Mouse (Mus musculus) right cerebral cortex, postnatal 36 days (tissue): ENCODE data around the gene Ccdc107.
"Not testable (repeated sequence)": the region's sequence is repeated elsewhere in the genome, so short reads cannot be mapped to it uniquely, and the experiment has no call there.

Experiments used
- DNase-seq, 2 experiments: peaks; one replicate each; pipeline ENCODE4 v3.0.0; 2022; ENCODE audit warnings: low spot score in 2 of 2, mixed read lengths in 1 of 2

Gene Ccdc107

DNA sequence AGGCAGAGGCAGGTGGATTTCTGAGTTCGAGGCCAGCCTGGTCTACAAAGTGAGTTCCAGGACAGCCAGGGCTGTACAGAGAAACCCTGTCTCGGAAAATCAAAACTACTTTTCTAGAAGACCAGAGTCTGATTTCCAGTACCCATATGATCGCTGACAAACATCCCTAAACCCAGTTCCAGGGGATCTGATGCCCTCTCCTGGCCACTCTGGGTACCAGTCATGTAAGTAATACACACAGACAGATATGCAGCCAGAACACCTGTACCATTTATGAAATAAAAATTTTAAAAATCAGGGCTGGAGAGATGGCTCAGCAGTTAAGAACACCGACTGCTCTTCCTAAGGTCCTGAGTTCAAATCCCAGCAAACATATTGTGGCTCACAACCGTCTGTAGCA is 7.0 kb upstream of the Ccdc107 start:
- DNase-seq: not testable (repeated sequence)

DNA sequence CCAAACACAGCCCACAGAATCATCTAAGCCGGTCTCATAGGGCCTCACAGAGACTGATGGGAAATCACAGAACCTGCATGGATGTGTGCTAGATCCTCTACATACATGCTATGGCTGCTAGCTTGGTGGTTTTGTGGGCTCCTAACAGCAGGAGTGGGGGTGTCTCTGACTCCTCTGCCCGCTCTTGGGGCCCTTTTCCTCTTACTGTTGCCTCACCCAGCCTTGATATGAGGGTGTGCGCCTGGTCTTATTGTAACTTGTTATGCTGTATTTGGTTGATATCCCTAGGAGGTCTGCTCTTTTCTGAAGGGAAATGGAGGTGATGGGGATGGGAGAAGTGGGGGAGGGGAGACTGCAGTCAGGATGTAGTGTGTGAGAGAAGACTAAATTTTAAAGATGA is 3.1 kb upstream of the Ccdc107 start:
- no peak for DNase-seq

DNA sequence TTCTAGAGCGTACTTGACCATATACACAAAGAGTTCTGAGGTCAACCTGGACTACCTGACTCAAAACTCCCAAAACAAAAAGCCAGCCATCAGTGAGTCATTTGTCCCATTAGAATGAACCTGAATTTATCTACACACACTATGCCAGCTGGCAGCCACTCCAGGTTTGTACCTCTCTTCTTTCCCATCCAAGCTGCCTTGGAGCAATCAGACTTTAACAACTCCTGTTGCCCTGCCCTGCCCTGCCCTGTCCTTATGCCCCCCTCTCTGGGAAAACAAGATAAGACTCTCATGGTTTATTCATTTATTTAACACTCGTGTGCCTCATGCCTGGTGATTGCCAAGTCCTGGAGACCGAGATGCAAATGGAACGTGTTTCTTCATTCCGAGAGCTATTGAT is 1.9 kb upstream of the Ccdc107 start:
- DNase-seq: no peak

DNA sequence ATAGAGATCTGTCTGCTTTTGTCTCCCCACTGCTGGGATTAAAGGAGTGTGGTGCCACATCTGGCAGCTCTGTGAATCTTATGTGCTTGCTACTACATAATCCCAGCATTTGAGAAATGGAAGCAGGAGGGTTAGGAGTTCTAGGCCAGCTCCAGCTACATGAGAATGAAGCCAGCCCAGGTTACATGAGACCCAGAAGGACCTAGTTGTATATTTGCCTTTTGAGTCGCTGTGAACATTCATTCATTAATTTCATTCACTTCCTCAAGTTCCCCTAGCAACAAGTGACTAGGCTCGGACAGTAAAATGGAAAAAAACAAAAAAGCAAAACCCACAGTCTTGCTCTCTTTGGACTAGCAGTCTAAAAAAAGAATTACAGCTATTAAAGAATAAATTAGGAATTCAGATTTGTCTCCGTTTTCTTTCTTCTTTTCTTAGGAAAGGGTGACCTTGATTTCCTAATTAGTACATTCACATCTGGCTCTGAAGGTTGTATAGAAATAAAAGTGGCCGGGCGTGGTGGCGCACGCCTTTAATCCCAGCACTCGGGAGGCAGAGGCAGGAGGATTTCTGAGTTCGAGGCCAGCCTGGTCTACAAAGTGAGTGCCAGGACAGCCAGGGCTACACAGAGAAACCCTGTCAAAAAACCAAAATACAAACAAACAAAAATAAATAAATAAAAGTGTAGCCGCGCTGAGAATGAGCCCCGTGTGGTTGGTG is 439 bp upstream of the Ccdc107 start:
- no peak for DNase-seq

DNA sequence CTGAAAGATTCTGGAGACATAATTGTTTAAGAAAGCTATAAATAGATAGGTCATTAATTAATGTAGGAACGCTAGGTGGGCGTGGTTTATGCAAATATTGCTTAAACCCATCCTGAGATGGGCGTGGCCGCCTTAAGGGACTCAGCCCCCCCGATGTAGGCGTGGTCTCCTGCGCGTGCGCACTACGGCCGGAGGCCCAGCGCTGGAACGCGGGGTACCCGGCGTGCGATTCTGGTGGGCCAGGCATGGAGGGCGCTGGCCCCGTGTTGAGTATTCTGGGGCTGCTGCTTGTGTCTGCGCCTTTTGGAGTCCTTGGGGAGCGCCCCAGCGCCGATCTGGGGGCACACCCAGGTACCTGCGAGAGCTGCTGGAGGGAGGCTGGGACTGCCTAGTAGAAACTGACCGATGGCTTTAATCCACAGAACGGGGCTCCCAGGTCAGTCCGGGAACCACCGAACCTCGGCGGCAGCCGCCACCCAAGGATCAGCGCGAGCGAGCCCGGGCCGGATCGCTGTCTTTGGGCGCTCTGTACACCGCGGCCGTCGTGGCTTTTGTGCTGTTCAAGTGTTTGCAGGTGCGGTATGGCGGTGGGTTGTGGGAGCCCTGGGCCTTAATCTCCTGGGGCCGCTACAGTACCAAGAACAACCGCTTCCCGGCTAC is 616 bp downstream of the Ccdc107 start:
- DNase-seq: peak; percentile 93 to 94

DNA sequence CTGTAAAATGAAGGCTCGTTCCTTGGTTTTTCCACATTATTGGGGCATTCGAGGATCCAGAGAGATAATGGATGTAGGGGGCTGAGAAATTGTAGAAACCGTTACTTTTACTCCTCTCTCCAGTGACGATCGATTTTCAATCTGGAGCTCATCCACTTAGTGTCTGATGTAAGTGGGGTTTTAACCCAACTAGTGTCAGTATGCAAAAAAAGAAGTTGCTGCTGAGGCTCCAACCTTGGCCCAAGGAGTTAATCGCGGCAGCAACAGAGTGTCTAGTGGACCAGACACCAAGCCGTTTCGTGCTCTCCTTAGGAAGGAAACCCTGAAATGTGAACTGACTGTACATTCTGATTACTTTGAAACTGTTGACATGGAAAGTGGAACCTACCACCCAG is 1.1 kb downstream of the Ccdc107 start:
- DNase-seq: no peak

DNA sequence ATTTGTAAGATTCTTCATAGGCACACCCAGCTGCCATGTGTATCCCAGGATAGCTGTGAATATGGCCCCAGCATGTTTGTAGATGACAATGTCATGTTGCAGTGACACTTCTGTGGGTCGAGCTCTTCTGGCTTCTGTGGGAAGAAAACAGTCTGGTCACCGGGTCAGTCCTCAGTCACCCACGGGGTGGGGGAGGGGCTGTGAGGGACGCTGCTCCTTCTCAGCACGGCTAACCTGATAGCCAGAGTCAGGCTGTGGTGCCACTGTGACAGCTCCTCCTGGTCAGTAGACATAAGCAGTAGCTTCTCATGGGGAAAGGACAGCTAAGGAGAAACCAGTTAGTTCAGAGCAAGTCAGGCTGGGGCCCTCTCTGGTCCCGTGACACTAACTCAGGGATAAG is 3.9 kb downstream of the Ccdc107 start:
- DNase-seq: no peak

DNA sequence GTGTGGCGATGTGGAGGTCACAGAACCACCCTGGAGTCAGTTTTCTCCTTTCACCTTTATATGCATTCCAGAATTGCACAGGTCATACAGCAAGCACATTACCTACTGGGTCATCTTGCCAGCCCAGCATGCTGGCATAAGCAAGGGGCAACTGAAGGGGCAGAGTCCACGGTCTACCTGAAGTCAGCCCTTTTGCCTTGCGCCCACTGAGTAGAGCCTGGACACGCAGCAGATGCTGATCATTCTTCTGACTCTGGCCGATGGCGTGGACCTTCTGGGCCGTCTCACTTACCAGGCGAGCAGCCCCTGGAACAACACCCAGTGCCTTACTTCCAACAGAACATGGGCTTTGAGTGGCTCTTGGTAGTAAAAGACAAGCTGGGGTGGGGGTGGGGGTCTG is 4.7 kb downstream of the Ccdc107 start:
- DNase-seq: no peak

DNA sequence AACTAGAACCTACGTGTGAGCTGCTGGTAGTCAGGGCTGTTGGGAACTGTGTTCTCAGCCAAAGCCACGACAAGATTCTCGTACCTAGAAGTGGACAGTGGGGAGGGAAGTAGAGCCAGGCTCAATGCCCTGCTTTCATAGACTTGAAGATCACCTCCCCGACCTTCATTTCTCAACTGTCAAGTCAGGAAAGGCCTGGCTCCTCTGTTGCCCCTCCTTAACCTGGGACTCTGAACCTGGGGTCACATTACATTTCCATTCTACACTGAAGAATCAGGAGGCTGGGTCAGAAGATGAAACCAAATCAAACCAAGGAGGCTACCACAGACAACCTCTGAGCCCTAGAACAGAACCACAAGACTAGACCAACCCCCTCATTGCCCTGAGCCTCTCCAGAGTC is 5.2 kb downstream of the Ccdc107 start:
- no peak for DNase-seq

DNA sequence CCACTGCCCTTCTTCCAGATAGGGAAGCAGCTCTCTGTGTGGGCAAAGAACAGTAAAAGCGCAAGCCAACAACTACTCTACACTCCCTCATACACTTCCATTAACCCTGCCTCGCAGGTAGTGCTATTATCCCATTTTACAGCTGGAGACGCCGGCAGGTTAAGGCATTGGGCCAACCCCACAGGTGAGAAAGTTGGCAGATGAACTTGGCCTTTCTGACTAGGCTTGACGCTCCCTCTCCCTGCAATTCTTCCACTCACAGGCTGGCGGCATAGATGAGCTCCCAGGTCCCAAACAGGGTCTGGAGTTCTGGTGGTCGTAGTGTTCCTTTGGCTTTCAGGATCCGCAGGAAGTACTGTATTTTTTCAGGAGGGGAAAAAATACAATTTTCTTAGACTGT is 6.3 kb downstream of the Ccdc107 start:
- no peak for DNase-seq

DNA sequence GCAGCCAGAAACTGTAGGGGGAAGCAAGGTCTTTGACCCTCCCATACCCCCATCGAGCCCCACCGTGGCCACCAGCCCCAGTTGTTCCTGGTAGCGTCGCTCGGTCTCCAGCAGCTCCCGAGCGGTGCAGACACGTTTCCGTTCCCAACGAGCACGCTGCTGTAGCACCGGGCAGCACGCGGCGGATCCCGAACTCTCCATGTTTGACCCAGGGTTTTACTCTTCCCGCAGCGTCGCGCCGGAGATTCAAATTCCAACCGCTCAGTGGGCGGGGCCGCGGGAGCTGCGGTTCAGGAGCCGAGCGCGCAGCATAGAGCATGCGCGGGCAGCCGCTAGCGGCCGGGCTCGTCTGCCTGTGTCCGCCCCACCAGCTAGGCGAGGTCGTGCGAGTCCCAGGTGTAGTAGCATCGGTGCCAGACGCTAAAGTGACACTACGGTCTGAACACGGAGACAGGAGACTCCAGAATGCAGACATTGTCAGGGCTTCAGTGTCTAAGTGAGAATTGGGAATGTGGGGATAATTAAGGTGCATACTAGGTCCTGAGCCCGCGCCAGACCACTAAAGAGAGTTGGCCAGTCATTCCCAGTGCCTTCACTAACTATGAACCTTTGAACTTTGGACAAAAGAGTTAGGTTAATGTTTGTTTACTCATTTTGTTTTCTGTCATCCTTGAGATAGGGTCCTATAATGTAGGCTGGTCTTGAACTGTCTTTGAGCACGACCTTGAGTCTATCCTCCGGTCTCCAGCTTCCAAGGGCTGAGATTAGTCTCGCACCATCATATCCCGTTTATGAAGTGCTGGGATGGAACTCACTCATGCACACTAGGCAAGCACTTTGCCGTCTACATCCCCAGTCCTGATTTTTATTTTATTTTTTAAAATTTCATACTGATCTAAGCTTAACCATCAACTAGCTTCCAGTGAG is 7.0 kb downstream of the Ccdc107 start, which contains the start of gene Arhgef39:
TSS of gene Arhgef39 (minus strand) at position 289 of the 927 bp plus-strand sequence.
- peak; percentile 40 to 53 for DNase-seq

DNA sequence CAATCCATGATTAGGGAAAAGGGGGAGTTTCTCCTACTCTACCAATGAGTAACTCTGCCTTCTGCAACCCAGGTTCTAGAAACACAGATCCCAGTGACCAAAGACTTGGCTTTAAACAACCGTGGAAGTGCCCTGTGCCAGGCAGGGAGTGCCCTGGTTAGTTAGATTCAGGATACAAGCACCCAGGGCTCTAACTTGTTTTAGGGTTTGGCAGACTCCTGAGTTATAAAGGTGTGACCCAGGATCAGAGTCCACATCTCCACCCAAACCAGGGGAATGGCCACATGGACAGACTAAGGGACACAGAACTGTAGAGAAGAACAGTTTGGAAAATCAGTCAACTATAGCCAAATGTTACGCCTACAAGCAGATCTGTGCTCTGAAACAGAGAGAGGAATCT is 10.3 kb downstream of the Ccdc107 start:
- DNase-seq: no peak

DNA sequence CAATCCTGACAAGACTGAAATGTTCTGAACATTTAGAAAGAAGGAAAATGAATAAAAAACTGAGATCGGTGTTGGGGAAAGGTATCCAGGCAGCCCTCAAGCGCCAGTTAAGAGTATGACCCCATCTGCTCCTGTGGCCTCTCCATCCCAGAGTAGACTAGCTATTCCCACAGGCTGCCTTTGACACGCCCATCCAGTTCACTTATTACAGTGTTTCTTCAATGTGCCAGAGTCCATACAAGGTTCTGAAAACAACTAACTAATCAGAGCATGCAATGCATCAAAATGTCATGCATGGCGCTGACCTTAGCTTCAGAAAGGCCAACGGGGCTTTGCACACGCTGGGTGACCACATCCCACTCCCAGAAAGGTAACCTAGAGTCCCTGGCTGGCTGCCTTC is 10.8 kb downstream of the Ccdc107 start:
- no peak for DNase-seq

DNA sequence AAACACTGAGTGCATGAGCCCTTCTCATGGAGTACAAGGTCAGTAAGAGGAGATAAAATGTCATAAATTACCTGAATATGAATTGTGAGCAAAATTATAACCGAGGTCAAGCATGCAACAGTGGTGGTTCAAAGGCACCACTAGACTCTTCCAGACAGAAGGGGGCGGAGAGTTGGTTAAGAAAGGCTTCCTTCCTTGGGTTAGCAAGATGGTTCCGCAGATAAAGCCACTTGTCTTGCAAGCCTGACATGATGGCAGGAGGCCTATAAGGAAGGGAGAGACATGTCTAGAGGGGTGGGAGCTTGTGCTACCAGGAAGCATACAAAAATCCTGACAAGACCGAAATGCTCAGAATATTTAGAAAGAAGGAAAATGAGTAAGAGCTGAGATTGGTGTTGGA is 11.6 kb downstream of the Ccdc107 start:
- DNase-seq: no peak

DNA sequence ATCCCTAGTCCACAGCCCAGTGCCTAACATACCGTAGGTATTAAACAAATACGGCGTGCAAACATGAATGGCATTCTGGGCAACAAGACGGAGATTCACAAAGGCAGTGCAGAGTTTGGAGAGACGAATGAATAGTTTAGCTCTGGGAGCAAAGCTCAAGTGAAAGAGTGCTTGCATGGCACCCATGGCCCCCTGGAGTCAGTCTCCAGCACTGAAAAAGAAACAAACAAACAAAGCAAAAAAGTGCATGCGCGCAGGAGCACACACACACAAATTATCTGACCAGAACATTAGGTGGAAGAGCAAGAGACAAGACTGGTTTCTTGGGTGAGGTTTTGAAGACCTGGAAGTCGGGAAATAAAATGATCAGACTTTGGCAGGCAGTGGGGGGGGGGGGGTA is 13.4 kb downstream of the Ccdc107 start:
- no peak for DNase-seq

DNA sequence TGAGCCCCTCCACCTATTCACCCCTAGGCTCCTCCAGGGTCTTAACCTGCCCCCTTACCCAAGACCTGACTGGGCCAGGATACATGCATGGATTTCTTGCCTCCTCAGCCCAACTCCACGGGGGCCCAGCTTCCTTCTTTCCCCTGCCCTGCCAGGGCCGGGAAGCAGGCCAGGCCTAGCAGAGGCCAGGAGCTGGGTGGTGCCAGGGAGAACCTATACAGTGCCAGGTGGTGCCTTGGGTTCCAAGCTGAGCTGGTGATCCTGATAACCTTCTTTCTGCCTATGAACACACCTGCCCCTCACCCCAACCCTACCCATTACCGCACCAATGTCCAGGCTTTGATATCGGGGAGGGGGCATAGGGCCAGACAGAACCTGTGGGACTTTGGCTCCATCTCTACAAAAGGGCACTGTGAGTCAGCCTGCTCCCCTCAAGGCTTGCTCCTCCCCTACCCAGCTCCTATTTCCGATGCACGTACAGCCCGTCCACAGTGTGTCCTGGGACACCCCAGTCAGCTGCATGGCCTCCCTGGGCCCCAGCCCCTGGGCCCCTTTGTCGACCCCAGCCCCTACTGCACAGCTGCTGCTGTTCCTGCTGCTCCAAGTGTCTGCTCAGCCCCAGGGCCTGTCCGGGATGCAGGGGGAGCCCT is 14.0 kb downstream of the Ccdc107 start, which contains the start of gene Car9:
TSS of gene Car9 (plus strand) at position 431 of the 650 bp plus-strand sequence.
- DNase-seq: no peak

DNA sequence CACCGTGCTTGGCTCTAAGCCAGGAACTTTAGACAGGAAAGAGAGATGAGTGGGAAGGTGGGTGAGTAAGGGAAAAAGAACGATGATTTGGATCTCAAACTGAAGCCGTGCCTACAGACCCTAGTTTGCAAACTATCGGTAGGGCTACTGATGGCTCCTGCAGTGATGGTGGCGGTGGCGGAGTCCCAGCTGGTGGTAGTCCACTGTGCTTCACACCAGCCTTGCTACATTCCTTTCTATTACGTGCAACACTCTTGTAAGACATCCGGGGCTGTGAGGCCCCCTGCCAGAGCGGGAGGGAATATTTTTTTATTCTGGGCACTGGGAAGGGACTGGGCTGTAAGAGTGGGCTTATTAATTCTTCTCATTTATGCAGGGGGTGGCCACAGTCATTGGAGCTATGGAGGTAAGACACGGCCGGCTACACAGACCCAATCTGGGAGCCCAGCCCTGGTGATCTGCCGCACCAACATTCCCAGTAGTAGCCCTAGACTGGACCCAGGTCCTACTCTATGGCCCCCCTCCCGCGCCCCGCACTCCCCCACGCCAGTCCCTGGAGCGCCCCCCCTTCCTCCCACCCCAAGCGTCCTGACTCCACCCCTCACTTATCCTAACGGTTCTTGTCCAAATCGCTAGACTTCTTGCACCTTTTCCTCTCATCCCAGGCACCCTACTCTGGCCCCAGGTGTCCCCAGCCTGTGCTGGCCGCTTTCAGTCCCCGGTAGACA is 15.4 kb downstream of the Ccdc107 start:
- DNase-seq: no peak

DNA sequence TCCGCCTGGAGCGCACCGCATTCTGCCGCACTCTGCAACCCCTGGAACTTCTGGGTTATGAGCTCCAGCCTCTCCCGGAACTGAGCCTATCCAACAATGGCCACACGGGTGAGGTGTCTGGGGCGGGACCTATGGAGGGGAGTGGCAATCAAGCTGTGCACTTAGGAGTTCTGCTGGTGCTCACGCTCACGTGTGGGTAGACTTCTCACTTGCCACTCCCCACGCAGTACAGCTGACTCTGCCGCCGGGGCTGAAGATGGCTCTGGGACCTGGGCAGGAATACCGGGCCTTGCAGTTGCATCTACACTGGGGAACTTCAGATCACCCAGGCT is 15.9 kb downstream of the Ccdc107 start:
- DNase-seq: no peak

DNA sequence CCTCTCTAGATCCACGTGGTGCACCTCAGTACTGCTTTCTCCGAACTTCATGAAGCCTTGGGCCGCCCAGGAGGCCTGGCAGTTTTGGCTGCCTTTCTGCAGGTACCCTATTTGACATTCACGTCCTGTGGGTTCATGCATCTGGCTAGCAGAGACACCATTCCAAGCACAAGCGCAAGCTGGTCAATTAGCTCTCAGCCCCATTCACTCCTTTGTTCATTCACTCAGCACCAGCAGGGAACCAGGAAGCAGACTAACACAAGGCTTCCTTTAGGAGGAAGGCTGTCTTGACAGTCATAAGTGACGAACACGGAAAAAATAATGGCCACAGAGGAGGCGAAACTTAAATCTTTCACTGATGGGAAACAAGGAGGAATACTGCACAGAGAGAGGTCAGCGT is 16.4 kb downstream of the Ccdc107 start:
- no peak for DNase-seq

DNA sequence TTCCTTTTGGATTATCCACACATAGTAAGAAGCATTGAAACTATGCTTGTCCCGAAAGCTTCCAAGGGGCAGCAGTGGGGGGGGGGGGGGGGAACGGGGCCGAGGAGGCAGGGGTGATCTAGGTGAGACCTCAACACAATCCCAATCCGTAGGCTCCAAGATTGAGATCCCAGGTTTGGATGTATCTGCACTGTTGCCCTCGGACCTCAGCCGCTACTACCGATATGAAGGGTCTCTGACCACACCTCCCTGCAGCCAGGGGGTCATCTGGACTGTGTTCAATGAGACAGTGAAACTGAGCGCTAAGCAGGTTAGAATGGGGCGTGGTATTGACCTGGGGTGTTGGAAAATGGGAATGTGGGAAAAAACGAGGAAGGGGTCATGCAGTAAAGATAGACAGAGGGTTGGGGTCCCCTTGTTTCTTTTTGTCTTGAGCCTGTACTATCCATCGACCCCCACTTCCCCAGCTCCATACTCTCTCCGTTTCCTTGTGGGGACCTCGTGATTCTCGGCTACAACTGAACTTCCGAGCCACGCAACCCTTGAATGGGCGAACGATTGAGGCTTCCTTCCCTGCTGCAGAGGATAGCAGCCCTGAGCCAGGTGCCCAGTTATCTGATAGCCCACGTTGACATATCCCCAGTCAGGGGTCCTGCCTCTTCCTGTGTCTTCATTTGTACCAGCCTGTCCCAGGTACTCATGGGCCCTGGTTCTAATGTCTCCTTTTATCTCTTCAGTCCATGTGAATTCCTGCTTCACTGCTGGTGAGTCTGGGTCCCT is 19.2 kb downstream of the Ccdc107 start:
- DNase-seq: no peak

DNA sequence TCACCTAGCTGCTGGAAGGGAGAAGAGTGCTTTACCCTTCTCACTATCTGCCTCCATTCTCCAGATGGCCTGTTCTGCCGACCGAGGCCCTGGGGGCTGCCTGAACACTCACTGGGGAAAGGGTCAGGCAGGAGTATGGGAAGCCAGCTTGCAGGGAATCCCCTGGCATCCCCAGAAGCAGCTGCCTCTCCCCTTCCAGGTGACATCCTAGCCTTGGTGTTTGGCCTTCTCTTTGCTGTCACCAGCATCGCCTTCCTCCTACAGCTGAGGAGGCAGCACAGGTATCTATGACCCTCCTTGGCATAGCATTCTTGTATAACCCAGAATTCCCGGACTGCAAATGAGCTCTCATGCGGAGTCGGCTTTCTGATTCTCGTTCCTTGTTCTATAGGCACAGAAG is 20.0 kb downstream of the Ccdc107 start:
- DNase-seq: no peak
